In the genomic region with DNA sequence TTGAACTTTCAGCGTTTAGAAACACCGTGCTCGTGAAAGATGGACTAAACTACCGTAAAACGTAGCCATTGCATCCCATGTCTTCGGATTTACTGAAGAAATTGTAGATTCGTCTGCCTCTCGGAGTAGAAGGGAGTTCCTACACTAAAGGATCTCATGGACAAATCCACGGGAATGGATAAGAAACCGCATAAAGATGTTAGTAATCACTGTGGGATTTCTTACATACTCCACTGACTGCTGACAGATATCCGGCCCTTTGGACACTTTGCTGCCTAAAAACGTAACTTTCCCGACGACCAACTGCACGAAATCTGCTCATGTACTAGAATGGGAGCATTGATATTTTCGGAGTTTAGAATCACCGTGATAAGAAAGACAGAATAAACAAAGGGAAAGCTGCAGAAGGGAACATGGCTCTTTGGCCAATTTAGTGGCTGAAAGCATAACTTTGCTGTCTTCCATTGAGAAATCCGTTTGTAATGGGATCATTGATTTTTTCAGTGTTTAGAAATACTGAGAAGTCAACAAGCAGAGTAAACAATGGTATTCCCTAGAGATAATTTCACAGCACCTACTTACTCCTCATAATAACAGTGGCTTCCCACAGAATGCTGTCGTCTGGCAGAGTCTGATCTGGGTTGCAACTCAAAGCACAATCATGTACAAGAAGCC, we compare ENCODE assay signal across 13 mouse cellular contexts. TPM values are rescaled to one million over a fixed set of nuclear protein-coding genes. Genes with fewer than 3 reads are reported as not detected.
DNase-seq lines count a peak whose midpoint lies in the region; TF ChIP-seq lines count a peak whose summit lies in the region.
"Not testable (repeated sequence)": the region's sequence is repeated elsewhere in the genome, so short reads cannot be mapped to it uniquely, and the experiment has no call there.
"Had no signal": no experiment of that assay in that cellular context is flagged by ENCODE, and none has a peak within 500 bp of the region (broad histone marks: within the 10 kb centered on the region; RNA-seq: fewer than 3 reads in every experiment).

No protein-coding gene starts in this region.

- H3K27ac ChIP-seq in embryonic facial prominence, embryonic 10.5 days (replicated peaks); liver, adult 2 months (replicated peaks; ENCODE audit: insufficient read depth, low read depth, low read length): not testable (repeated sequence)

- not testable (repeated sequence) for TF ChIP-seq POLR2A in liver, adult 2 months (IDR thresholded peaks at IDR 0.05; ENCODE audit: extremely low read depth, insufficient read depth, low read length)

- peak; percentile 5 for DNase-seq in adrenal gland, postnatal 14 days
- peak; percentile 7 for DNase-seq in embryonic facial prominence, embryonic 10.5 days (ENCODE audit: low spot score)
- DNase-seq in heart, postnatal 36 days: peak; percentile 52 to 53
- DNase-seq in layer of hippocampus, adult 11-12 months (ENCODE audit: low spot score): peak; percentile 9
- DNase-seq in liver, adult 2 months (ENCODE audit: extremely low read depth, low read depth, low spot score): peak; percentile 47
- DNase-seq in neural tube, embryonic 10.5 days (ENCODE audit: extremely low spot score, low spot score): peak; percentile 17
- DNase-seq in spleen, postnatal 10 days (ENCODE audit: low spot score in 2 of 2): peak; percentile 32 to 42

- not testable (repeated sequence) for H3K4me1 ChIP-seq in embryonic facial prominence, embryonic 10.5 days; liver, adult 2 months (ENCODE audit: control insufficient read depth, insufficient read depth, low read length)

- H3K27me3 ChIP-seq in embryonic facial prominence, embryonic 10.5 days (replicated peaks; ENCODE audit: low read depth, poor library complexity, severe bottlenecking): peaks cover 33% of the 10 kb centered on the region
- not testable (repeated sequence) for H3K27me3 ChIP-seq in liver, adult 2 months (ENCODE audit: control insufficient read depth, insufficient read depth, low read length)

- TF ChIP-seq CTCF in liver, adult 2 months (IDR thresholded peaks at IDR 0.05; ENCODE audit: low read depth, low read length): not testable (repeated sequence)

- H3K36me3 ChIP-seq in embryonic facial prominence, embryonic 10.5 days (replicated peaks); liver, adult 2 months (ENCODE audit: control insufficient read depth, insufficient read depth, low read length): not testable (repeated sequence)

- H3K9ac ChIP-seq in liver, adult 2 months (ENCODE audit: low read depth, low read length): not testable (repeated sequence)

- H3K9me3 ChIP-seq in embryonic facial prominence, embryonic 10.5 days: not testable (repeated sequence)

- not testable (repeated sequence) for H3K79me2 ChIP-seq in liver, adult 2 months (ENCODE audit: control insufficient read depth, insufficient read depth, low read length)

- intact Hi-C loops in heart, postnatal 36 days (cut with DNase I): not testable (repeated sequence)

- 2% methylated on average over 19 of the region's 19 CpGs for WGBS in embryonic facial prominence, embryonic 10.5 days
- WGBS in liver, adult 2 months: 6% methylated on average over 19 of the region's 19 CpGs

- not testable (repeated sequence) for H3K4me3 ChIP-seq in embryonic facial prominence, embryonic 10.5 days; liver, adult 2 months (ENCODE audit: insufficient read depth, low read depth, low read length)

RNA-seq across cellular contexts. Expression of a gene that starts 6.8 kb away (rescaled TPM):
- not detected in 2 replicates for total RNA-seq in adrenal gland, postnatal 14 days (2021)
- not detected in 2 replicates for polyA plus RNA-seq in embryonic facial prominence, embryonic 10.5 days (2016; fragmentation: Nextera tagmentation; extraction: Ambion mirVana)
- not detected for total RNA-seq in heart, postnatal 36 days (2021)
- total RNA-seq in liver, adult 2 months (2014; rRNA removed): not detected in 2 replicates
- not detected in 2 replicates for polyA plus RNA-seq in liver, adult 2 months (2012; rRNA removed)
- total RNA-seq: gastrocnemius, postnatal 36 days had no signal
- polyA plus RNA-seq: cortical plate, adult 2 months; heart, embryonic 16.5 days; intestine, embryonic 16.5 days; liver, embryonic 12.5 days; thymus, adult 2 months had no signal

RNA-seq across cellular contexts. Expression of a gene that starts 18.3 kb away (rescaled TPM):
- total RNA-seq in adrenal gland, postnatal 14 days (2021): 0.30 and 1.1 TPM in 2 replicates
- polyA plus RNA-seq in embryonic facial prominence, embryonic 10.5 days (2016; fragmentation: Nextera tagmentation; extraction: Ambion mirVana): not detected in 2 replicates
- total RNA-seq in heart, postnatal 36 days (2021): under 1 TPM in 1 of 2 experiments, not detected in 1; 0.31 TPM
- total RNA-seq in liver, adult 2 months (2014; rRNA removed): 0.09 and 0.13 TPM in 2 replicates
- not detected in 2 replicates for polyA plus RNA-seq in liver, adult 2 months (2012; rRNA removed)
- polyA plus RNA-seq: cortical plate, adult 2 months; intestine, embryonic 16.5 days; liver, embryonic 12.5 days had no signal
